Mouse (Mus musculus) spleen, adult 2 months (tissue): ENCODE measurements around the gene Cacna1g. TPM values are rescaled to one million over a fixed set of nuclear protein-coding genes. Genes with fewer than 3 reads are reported as not detected.

Experiments
- DNase-seq, 2 experiments: peaks; one replicate each; pipeline versions ENCODE4 v3.0.0 to v3.0.0-alpha.2; 2012 to 2021; ENCODE audit warnings: low spot score in 2 of 2, low read depth in 1 of 2
- H3K27ac ChIP-seq: fragments of 200-500 bp; 2 replicates; pipeline ENCODE4 v1.5.1; 2012; ENCODE audit warnings: low read length, inconsistent platforms; ENCODE audit not compliant: insufficient read depth
- H3K27me3 ChIP-seq: fragments of 200-500 bp; 2 replicates; pipeline ENCODE4 v1.6.1; 2012; ENCODE audit warnings: mild to moderate bottlenecking, moderate library complexity, low read length, inconsistent platforms; ENCODE audit not compliant: control insufficient read depth, insufficient read depth
- H3K36me3 ChIP-seq: fragments of 200-500 bp; 2 replicates; pipeline ENCODE4 v1.6.1; 2012; ENCODE audit warnings: mild to moderate bottlenecking, low read length, inconsistent platforms; ENCODE audit not compliant: control insufficient read depth, insufficient read depth
- H3K4me1 ChIP-seq: fragments of 200-500 bp; 2 replicates; pipeline ENCODE4 v1.6.1; 2011; ENCODE audit warnings: inconsistent platforms; ENCODE audit not compliant: control insufficient read depth, insufficient read depth, insufficient read length
- H3K4me3 ChIP-seq: fragments of 200-500 bp; 2 replicates; pipeline ENCODE4 v1.5.1; 2011; ENCODE audit warnings: mild to moderate bottlenecking, inconsistent platforms; ENCODE audit not compliant: insufficient read depth, insufficient read length; ENCODE audit errors: extremely low read depth
- CTCF ChIP-seq: fragments of 200-500 bp; IDR thresholded peaks from 2 replicates; pipeline ENCODE4 v1.5.1; 2011; ENCODE audit warnings: mild to moderate bottlenecking, inconsistent platforms; ENCODE audit not compliant: insufficient read depth, insufficient read length, insufficient replicate concordance; ENCODE audit errors: extremely low read depth
- POLR2A ChIP-seq: fragments of 200-500 bp; IDR thresholded peaks from 2 replicates; pipeline ENCODE4 v1.6.1; 2011; ENCODE audit warnings: low read depth, low read length, inconsistent platforms
- WGBS: fragments of 180-500 bp; shearing (Covaris S2); methylation state at CpG from one replicate; pipeline ENCODE4 v1.1.7; 2018; 5-methylcytosine and 5-hydroxymethylcytosine counted together
- polyA plus RNA-seq: library from polyadenylated mRNA; depleted of rRNA; stranded (reverse); fragments of >200 nt; gene quantifications from 2 replicates; pipeline ENCODE4 v1.2.3, GENCODE M21; 2012

Gene Cacna1g
- polyA plus RNA-seq, 1 experiment: 12.0 TPM

GRCm38 (mm10) chr11:94464170-94464569 is 9.8 kb downstream of the Cacna1g start:
- H3K27me3 ChIP-seq: no peaks in the 10 kb centered on the region

GRCm38 (mm10) chr11:94461856-94462255 is 12.1 kb downstream of the Cacna1g start:
- no peak for DNase-seq
- WGBS: 92% methylated on average over 11 of the region's 11 CpGs
- TF ChIP-seq POLR2A (no peak), CTCF (no peak)
- Histone ChIP-seq H3K4me3 (no peak overlapping the region), H3K4me1 (no peaks in the 10 kb centered on the region), H3K36me3 (no peaks in the 10 kb centered on the region), H3K27ac (no peak overlapping the region), H3K27me3 (no peaks in the 10 kb centered on the region)

More at GRCm38 (mm10) chr11:94464170-94464569, 9.8 kb downstream of the Cacna1g start:
- no peaks in the 10 kb centered on the region for H3K36me3 ChIP-seq
- WGBS: 67% methylated on average over 2 of the region's 2 CpGs
- TF ChIP-seq POLR2A (no peak), CTCF (no peak)
- no peaks in the 10 kb centered on the region for H3K4me1 ChIP-seq
- H3K4me3 ChIP-seq: no peak overlapping the region
- no peak for DNase-seq
- no peak overlapping the region for H3K27ac ChIP-seq

- DNase-seq: no peak
- Histone ChIP-seq H3K27me3 (no peaks in the 10 kb centered on the region), H3K4me1 (no peaks in the 10 kb centered on the region), H3K36me3 (no peaks in the 10 kb centered on the region), H3K27ac (no peak overlapping the region), H3K4me3 (no peak overlapping the region)
- 91% methylated on average over 15 of the region's 15 CpGs for whole genome bisulfite sequencing
- no peak for TF ChIP-seq POLR2A
- no peak for TF ChIP-seq CTCF
Observed at GRCm38 (mm10) chr11:94457001-94457400, 17.0 kb downstream of the Cacna1g start.

GRCm38 (mm10) chr11:94456347-94456746 is 17.7 kb downstream of the Cacna1g start:
- 78% methylated on average over 3 of the region's 3 CpGs for WGBS
- H3K4me3 ChIP-seq: no peak overlapping the region
- no peak for DNase-seq

GRCm38 (mm10) chr11:94455161-94455820 is 18.7 kb downstream of the Cacna1g start:
- Histone ChIP-seq H3K27me3 (no peaks in the 10 kb centered on the region), H3K36me3 (no peaks in the 10 kb centered on the region), H3K4me3 (no peak overlapping the region), H3K27ac (no peak overlapping the region), H3K4me1 (no peaks in the 10 kb centered on the region)
- TF ChIP-seq CTCF (no peak), POLR2A (no peak)
- 64% methylated on average over 10 of the region's 10 CpGs for WGBS
- no peak for DNase-seq

More at GRCm38 (mm10) chr11:94456347-94456746, 17.7 kb downstream of the Cacna1g start:
- Histone ChIP-seq H3K36me3 (no peaks in the 10 kb centered on the region), H3K4me1 (no peaks in the 10 kb centered on the region), H3K27me3 (no peaks in the 10 kb centered on the region), H3K27ac (peak overlapping the region; percentile 22; the same call in 1 of the 2 replicates)
- no peak for TF ChIP-seq CTCF

GRCm38 (mm10) chr11:94454756-94455155 is 19.2 kb downstream of the Cacna1g start:
- DNase-seq: no peak
- H3K4me1 ChIP-seq: no peaks in the 10 kb centered on the region
- WGBS: 76% methylated on average over 5 of the region's 5 CpGs
- H3K36me3 ChIP-seq: no peaks in the 10 kb centered on the region
- TF ChIP-seq CTCF: no peak
- no peak for TF ChIP-seq POLR2A
- no peak overlapping the region for H3K4me3 ChIP-seq
- H3K27me3 ChIP-seq: no peaks in the 10 kb centered on the region
- H3K27ac ChIP-seq: no peak overlapping the region

- no peak for DNase-seq
- Histone ChIP-seq H3K4me1 (no peaks in the 10 kb centered on the region), H3K4me3 (no peak overlapping the region), H3K36me3 (no peaks in the 10 kb centered on the region), H3K27ac (no peak overlapping the region), H3K27me3 (no peaks in the 10 kb centered on the region)
- WGBS: 92% methylated on average over 12 of the region's 12 CpGs
- TF ChIP-seq POLR2A (no peak), CTCF (no peak)
Observed at GRCm38 (mm10) chr11:94451091-94451773, 22.8 kb downstream of the Cacna1g start.
